Mouse (Mus musculus) brain, embryonic 14.5 days (tissue): ENCODE data around the gene Olfr821. TPM values are rescaled to one million over a fixed set of nuclear protein-coding genes. Genes with fewer than 3 reads are reported as not detected.
"Not testable (repeated sequence)": the region's sequence is repeated elsewhere in the genome, so short reads cannot be mapped to it uniquely, and the experiment has no call there.

Experiments
- DNase-seq: peaks from one replicate; pipeline ENCODE4 v3.0.0-alpha.2; 2011; ENCODE audit warnings: low read depth
- CTCF ChIP-seq: fragments of 200-500 bp; IDR thresholded peaks from 2 replicates; pipeline ENCODE4 v1.5.1; 2012; ENCODE audit warnings: inconsistent platforms, mild to moderate bottlenecking, moderate library complexity, borderline replicate concordance; ENCODE audit not compliant: insufficient read depth, insufficient read length; ENCODE audit errors: extremely low read depth
- POLR2A ChIP-seq: fragments of 200-500 bp; IDR thresholded peaks from 2 replicates; pipeline ENCODE4 v1.6.1; 2012; ENCODE audit warnings: mild to moderate bottlenecking, inconsistent platforms, borderline replicate concordance; ENCODE audit not compliant: poor library complexity, insufficient read depth, insufficient read length, severe bottlenecking; ENCODE audit errors: extremely low read depth
- polyA plus RNA-seq: library from polyadenylated mRNA; depleted of rRNA; stranded (reverse); fragments of >200 nt; gene quantifications from 2 replicates; pipeline ENCODE4 v1.2.3, GENCODE M21; 2012; rRNA removed

Olfr821 gene
- not detected in 2 replicates for polyA plus RNA-seq

DNA sequence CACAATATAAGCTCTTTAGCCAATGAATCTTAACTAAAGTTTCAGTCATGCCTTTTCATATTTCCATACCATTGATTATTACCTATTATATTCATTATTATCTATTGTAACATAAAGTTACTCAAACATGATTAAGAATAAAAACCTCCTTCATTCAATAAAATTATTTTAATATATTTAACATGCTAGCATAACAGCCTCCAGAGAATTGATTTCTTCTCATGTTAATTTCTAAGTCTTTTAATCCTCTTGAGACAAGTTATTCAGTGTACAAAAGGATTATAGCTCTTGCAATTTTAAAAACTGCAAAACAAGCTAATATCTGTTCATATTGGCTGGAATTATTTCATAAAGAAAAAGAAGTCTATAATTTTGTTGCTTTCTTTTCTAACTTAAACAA is at the start of gene Olfr821:
Gene Olfr821, plus strand, starts transcription at position 301 of the 400 bp plus-strand sequence.
- no peak for DNase-seq
- TF ChIP-seq CTCF (no peak), POLR2A (no peak)

DNA sequence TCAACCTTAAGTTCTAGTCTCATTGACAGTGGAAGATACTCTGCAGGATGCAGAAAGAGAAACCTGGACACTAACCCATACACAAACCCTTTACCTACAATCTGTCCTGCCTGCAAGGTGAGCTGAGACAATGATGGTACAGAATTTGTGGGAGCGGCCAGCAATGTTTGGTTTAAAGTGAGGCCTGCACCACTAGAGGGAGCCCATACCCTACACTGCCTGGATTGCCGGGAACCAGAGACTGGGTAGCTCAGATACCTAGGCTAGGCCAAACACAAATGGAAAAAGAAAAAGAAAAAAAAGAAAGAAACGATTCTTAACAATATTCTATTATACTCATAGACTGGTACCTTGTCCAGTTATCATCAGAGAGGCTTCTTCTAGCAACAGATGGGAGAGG is 48.3 kb upstream of the Olfr821 start:
- DNase-seq, result not testable (repeated sequence)

DNA sequence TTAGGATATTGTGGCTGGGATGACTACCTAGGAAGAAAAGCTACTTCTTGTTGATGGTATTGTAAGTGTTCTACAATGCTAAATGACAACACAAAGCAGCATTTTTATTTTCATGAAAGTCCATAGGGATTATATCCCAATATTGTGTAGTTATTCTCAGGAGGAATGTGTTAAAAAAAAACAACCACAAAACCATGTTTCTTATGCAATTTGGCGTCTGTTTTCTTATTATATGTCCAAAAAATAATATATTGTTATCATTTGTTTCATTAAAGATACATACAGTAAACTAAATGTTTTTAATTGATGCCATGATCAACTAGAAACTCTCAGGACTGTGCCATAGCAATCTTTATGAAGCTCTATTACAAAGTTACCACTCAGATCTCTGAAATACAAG is 45.2 kb upstream of the Olfr821 start, which contains the start of gene Gm10310:
Gene Gm10310, minus strand, starts transcription at position 101 of the 400 bp plus-strand sequence.
- not testable (repeated sequence) for DNase-seq

DNA sequence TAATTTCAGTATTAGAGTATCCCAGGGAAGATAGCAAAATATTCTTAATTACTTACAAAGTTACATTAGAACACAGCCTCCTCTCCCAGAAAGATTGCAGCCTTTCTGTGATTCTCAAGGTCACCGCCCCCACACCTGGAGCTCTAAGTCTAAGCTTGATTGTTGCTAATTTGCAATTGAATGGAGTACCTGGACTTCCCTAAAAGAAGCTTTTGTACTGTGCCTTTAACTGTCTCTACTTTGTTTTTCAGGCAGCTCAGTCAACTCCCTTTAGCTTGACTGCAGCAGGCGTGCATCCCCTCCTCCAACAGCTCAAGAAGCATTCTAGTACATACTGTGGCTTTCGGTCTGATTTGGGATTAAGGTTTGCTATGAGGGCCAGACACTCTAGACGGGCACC is 26.0 kb upstream of the Olfr821 start:
- DNase-seq, result not testable (repeated sequence)

DNA sequence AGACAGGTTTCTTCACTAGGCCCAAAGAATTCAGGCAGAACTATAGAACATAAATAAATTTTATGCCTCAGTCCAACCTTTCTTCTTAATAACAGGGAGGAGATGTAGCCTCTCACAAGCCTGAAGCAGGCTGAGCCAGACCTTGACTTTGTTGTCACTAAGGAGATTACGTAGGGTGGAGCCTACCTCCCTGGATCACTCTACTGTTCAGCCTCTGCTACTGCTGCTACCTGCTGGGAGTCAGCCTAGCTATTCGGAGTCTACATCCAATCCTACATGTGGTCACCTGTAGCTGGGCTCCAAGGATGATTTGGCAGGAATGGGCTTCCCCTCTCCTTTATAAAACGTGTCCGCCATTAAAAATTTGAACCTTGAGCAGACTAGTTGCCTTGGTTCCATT is 24.8 kb upstream of the Olfr821 start:
- DNase-seq, result not testable (repeated sequence)

DNA sequence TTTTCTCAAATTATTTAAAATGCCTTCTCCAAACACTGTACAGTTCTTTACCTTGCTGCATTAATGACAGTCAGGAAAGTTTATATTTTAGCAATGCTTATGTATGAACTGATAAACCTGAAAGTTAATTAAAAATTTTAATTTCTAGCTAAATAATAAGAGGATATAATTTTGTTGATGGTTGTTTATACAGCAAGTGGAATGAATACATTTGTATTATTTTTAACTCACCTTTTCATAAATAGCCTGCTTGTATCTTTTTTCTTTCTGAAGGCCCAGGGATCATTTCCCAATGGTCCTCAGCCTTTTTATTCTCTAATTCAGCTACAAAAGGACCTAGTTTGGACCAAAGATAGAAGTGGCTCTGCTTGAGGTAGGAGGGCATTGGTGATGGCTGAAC is 17.8 kb upstream of the Olfr821 start, which contains the start of gene Olfr820:
Gene Olfr820, plus strand, starts transcription at position 301 of the 400 bp plus-strand sequence.
- no peak for DNase-seq
- TF ChIP-seq POLR2A (no peak), CTCF (no peak)

DNA sequence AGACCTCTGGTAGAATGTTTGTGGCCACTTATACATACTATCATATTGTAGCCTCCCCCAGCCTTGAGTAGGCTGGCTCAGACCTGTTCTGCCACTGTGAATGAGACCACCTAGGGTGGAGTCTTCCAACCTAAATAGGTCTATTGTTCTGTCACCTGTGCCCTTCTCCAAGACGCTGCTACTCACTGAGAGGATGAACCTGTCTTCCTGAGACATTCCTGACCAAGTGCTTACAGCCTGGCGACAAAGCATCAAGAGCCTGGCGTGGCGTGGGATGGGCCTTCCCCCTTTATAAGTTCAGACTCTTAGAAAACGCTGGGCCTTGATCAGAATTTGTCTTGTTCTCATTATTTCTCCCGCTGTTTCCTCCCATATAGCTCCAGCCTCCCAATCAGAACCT is 6.9 kb downstream of the Olfr821 start:
- TF ChIP-seq POLR2A (no peak), CTCF (no peak)
- no peak for DNase-seq

DNA sequence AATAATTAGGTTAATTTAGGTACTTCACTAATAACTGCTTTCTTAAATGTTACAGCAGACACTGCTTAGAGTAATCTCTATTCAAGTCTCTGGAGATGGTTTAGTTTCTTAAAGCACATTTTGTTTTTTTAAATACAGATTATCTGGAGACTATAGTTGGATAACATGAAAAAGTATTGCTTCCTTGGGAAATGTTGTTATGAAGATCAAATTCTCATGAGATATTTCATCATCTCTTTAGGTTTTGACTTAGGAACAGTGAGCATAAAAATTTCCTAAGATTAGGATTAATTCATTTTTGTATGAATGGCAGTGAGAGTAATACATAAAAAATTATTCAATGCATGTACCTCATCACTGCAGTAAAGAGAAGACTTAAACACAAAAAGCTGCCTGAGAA is 40.8 kb downstream of the Olfr821 start, which contains the start of gene Olfr822:
Gene Olfr822, plus strand, starts transcription at position 301 of the 400 bp plus-strand sequence.
- no peak for TF ChIP-seq CTCF
- no peak for TF ChIP-seq POLR2A
- no peak for DNase-seq

Other genes starting within 250 kb of the Olfr821 start
- not detected in 2 replicates for gene Olfr810, start 235.4 kb upstream of the Olfr821 start, polyA plus RNA-seq
- gene Olfr811, start 226.0 kb upstream of the Olfr821 start, polyA plus RNA-seq, result not detected in 2 replicates
- gene Olfr812, start 184.3 kb upstream of the Olfr821 start, polyA plus RNA-seq, result not detected in 2 replicates
- not detected in 2 replicates for gene Olfr813, start 175.0 kb upstream of the Olfr821 start, polyA plus RNA-seq
- not detected in 2 replicates for gene Olfr814, start 150.5 kb upstream of the Olfr821 start, polyA plus RNA-seq
- gene Olfr815, start 124.5 kb upstream of the Olfr821 start, polyA plus RNA-seq, result not detected in 2 replicates
- not detected in 2 replicates for gene Olfr816, start 114.8 kb upstream of the Olfr821 start, polyA plus RNA-seq
- gene Olfr818, start 81.2 kb upstream of the Olfr821 start, polyA plus RNA-seq, result not detected in 2 replicates
- gene Olfr819, start 63.1 kb upstream of the Olfr821 start, polyA plus RNA-seq, result not detected in 2 replicates
- not detected in 2 replicates for gene Olfr247, start 54.2 kb upstream of the Olfr821 start, polyA plus RNA-seq
- not detected in 2 replicates for gene Gm10310, start 45.3 kb upstream of the Olfr821 start, polyA plus RNA-seq
- not detected in 2 replicates for gene Olfr820, start 17.7 kb upstream of the Olfr821 start, polyA plus RNA-seq
- not detected in 2 replicates for gene Olfr822, start 40.9 kb downstream of the Olfr821 start, polyA plus RNA-seq
- not detected in 2 replicates for gene Olfr823, start 85.0 kb downstream of the Olfr821 start, polyA plus RNA-seq
- gene Olfr824, start 99.7 kb downstream of the Olfr821 start, polyA plus RNA-seq, result not detected in 2 replicates
- not detected in 2 replicates for gene Olfr825, start 136.4 kb downstream of the Olfr821 start, polyA plus RNA-seq
- not detected in 2 replicates for gene Olfr826, start 153.8 kb downstream of the Olfr821 start, polyA plus RNA-seq
- not detected in 2 replicates for gene Olfr827, start 184.1 kb downstream of the Olfr821 start, polyA plus RNA-seq
- gene Neurod4, start 249.9 kb downstream of the Olfr821 start, polyA plus RNA-seq, result 2.0 and 2.5 TPM in 2 replicates